Mouse (Mus musculus): ENCODE measurements around the gene Smad5. TPM values are rescaled to one million over a fixed set of nuclear protein-coding genes. Genes with fewer than 3 reads are reported as not detected.

The Smad5 gene
- 41.7 and 44.3 TPM in 2 replicates for polyA plus RNA-seq (2016; fragmentation: Nextera tagmentation; extraction: Ambion mirVana)

DNA sequence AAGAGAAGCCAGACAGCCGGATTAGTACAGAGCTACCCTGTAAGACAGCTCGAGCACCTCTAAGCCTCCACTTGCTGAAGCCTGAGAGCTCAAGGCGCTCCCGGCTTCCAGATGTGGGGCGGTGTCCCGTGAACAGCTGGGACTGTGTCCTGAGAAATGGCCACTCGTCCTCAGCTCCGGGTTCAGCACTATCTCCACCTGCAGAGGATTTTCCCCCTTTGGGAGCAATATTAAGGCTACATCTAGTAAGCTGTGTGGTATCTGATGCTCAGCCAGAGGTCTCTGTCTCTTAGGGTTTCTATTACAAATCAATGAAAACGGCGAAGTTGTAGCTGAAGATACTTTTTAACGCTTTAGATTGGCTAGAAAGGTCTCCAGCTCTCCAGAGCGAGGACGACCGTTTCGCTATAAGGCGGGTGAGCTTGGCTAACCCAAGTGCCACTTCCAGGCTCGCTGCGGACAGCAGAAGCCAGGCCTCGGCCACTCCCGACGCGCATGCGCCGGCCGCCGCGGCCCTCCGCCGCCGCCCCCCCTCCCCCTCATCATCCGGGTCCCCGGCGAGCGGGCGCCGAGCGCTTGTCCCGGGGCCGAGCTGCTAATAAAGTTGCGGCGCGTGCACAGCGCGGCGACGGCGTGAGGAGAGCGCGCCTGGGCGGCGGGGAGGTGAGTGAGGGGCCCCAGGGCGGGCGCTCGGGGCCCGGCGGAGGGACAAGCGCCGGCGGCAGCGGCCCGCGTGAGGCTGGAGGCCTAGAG is at the start of gene Smad5:
TSS of gene Smad5 (plus strand) at position 542 of the 753 bp plus-strand sequence.
- peak; percentile 97 for DNase-seq (ENCODE audit: low spot score)
- Histone ChIP-seq H3K27me3 (replicated peaks; ENCODE audit: low read depth, poor library complexity, severe bottlenecking) (no peaks in the 10 kb centered on the region), H3K4me1 (peaks cover 59% of the 10 kb centered on the region), H3K4me3 (peak within 1 kb of the TSS; percentile 92), H3K27ac (replicated peaks) (peak within 1 kb of the TSS; percentile 99), H3K9me3 (0 out of 2 replicates have a peak, but pooled peaks cover 3% of the 10 kb centered on the region), H3K36me3 (replicated peaks) (peaks cover 20% of the 10 kb centered on the region)
- 3% methylated on average over 62 of the region's 62 CpGs for WGBS

DNA sequence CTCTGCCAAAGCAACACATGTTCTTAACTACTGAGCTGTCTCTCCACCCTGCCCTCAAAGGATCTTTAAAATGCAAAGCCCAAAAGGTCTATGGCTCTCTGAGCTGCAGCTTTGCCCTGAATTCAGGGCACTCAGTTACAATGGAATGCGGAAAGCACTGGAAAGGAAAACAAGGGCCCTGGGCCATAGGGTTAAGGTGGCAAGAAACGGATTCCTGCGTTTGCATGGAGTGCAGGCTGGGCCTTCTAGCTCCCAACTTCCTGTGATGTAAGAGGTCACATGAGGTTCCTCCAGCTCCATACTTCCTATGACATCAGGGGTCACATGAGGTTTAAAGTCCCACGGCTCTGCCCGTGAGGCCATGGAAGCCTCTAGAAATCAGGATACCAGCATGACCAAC is 48.6 kb upstream of the Smad5 start:
- WGBS: 74% methylated on average over 5 of the region's 5 CpGs
- Histone ChIP-seq H3K36me3 (replicated peaks) (no peaks in the 10 kb centered on the region), H3K9me3 (no peaks in the 10 kb centered on the region), H3K4me3 (no peak overlapping the region), H3K4me1 (peaks cover 56% of the 10 kb centered on the region), H3K27me3 (replicated peaks; ENCODE audit: low read depth, poor library complexity, severe bottlenecking) (no peaks in the 10 kb centered on the region), H3K27ac (replicated peaks) (peak overlapping the region; percentile 75)
- DNase-seq (ENCODE audit: low spot score): no peak

DNA sequence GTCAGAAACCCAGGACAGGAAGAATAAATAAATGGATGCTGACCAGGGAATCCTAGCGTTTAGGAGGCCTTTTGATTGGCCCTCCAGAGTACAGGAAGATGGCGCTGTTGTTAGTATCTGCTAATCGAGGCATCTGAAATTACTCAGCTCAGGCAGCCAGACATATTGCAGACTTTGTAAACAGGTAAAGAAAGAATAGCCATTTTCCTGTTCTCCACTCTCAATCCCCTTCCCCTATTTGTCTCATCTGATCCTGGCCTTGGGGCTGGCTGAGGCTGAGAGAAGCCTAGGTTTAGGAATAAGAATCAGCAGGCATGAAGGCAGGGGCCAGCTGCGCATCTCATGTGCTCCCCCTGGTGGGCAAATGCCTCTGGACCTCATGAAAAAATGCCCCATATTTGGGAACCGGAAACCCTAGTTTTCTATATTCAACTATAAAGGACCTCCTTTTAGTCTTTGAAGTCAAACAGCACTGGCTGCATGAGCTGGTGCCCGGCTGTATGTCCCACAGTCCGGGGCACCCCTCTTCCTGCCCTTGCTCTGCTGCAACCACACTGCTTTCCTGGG is 44.8 kb upstream of the Smad5 start:
- no peaks in the 10 kb centered on the region for H3K27me3 ChIP-seq (replicated peaks; ENCODE audit: low read depth, poor library complexity, severe bottlenecking)
- no peak overlapping the region for H3K4me3 ChIP-seq
- DNase-seq (ENCODE audit: low spot score): peak; percentile 84
- 40% methylated on average over 7 of the region's 7 CpGs for WGBS
- H3K36me3 ChIP-seq (replicated peaks): no peaks in the 10 kb centered on the region
- peaks cover 52% of the 10 kb centered on the region for H3K4me1 ChIP-seq
- H3K9me3 ChIP-seq: no peaks in the 10 kb centered on the region
- H3K27ac ChIP-seq (replicated peaks): peak overlapping the region; percentile 52

DNA sequence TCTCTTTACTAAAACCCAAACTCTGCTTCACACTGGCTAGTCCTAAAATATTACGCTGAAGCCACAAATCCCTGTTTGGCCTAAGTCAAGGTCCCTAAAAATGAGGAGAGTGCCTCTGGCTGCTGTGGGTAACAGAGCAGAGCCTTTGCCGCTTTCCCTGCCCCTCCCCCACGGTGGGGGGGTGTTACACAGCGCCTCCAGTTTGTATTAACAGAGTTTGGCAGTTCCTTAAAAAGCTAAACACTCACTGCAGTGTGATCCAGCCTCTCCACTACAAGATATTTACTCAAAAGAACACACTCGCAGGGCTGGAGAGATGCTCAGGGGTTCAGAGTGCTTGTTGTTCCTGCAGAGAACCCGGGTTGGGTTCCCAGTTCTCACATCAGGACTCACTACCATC is 43.9 kb upstream of the Smad5 start:
- 72% methylated on average over 6 of the region's 6 CpGs for WGBS
- H3K27me3 ChIP-seq (replicated peaks; ENCODE audit: low read depth, poor library complexity, severe bottlenecking): no peaks in the 10 kb centered on the region
- no peak overlapping the region for H3K27ac ChIP-seq (replicated peaks)
- H3K4me1 ChIP-seq: peaks cover 51% of the 10 kb centered on the region
- no peak overlapping the region for H3K4me3 ChIP-seq
- no peak for DNase-seq (ENCODE audit: low spot score)
- no peaks in the 10 kb centered on the region for H3K36me3 ChIP-seq (replicated peaks)
- H3K9me3 ChIP-seq: no peaks in the 10 kb centered on the region

DNA sequence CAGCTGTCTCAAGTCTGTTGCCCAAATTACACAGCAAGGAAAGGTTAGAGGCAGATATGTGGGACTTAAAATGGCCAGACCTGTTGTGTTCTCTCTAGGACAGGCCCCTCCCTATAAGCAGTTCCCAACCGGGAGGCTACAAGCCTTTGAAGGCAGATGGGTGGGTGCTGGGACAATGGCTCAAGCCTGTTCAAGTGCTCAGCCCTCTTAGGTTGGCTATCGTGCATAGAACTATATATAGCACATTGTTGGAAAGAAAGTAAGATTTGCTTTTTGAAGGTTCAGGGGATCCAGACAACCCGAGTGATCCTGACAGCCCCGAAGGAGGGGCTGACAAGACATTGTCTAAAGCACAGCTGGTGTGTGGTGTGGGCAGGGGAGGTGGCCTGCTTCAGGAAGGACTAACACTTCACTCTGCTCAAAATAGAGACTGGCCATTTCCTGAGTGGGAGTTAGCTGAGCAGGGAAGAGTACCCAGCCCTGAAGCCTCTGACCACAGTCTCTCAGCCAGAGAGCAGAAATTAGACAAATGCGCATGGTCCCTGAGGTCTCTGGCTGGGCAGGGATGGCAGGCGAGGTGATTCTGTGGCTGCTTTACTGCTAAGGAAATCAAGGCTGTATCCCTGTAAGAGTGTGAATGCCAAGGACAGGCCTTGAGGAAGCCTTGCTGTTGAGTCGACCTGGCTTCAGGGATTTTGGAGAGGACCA is 40.7 kb upstream of the Smad5 start:
- no peaks in the 10 kb centered on the region for H3K27me3 ChIP-seq (replicated peaks; ENCODE audit: low read depth, poor library complexity, severe bottlenecking)
- H3K4me3 ChIP-seq: no peak overlapping the region
- peak overlapping the region; percentile 52 for H3K27ac ChIP-seq (replicated peaks)
- peaks cover 45% of the 10 kb centered on the region for H3K4me1 ChIP-seq
- no peak for DNase-seq (ENCODE audit: low spot score)
- 74% methylated on average over 7 of the region's 7 CpGs for WGBS
- H3K36me3 ChIP-seq (replicated peaks): no peaks in the 10 kb centered on the region
- no peaks in the 10 kb centered on the region for H3K9me3 ChIP-seq

DNA sequence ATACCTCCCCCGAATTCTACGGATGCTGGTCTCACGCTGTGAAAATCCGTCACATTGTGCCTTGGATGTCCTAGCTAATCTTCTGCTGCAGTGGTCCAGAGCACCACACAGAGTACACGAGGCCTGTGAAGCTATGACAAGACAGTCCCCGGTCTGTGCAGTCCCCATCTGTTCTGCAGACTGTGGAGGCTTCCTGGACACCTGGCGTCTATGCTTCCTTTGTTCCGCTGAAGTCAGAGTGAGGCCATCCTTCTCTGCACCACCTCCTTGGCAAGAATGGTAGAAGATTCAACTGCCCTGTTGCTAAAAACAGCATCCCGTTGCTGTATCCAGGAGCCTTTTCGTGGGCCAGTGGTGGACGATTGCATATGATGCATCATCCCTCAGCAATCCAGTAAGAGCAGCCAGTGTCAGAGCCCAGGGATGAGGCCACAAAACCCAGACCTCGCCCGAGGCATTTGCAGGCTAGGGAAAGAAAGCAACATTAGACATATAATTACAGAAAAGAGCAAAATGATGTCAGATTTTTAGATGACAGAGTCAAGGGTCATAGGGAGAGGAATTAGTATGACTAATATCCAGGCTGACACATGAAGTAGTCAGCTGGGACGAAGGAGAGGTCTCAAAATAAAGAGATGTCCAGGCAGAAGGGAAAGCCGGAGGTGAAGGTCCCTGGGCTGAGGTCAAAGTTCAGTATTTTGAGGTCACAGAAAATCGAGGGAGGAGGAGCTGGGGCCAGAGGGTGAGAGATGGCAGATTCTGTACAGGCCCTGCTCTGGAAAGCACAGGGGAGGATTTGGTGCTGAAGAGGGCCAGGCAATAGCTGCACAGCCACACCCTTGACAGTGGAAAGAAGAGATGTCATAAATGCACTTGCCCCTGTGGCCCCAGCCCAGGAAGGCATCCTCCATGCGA is 38.3 kb upstream of the Smad5 start:
- H3K27ac ChIP-seq (replicated peaks): peak overlapping the region; percentile 66
- H3K9me3 ChIP-seq: no peaks in the 10 kb centered on the region
- no peaks in the 10 kb centered on the region for H3K36me3 ChIP-seq (replicated peaks)
- peaks cover 37% of the 10 kb centered on the region for H3K4me1 ChIP-seq
- WGBS: 59% methylated on average over 17 of the region's 17 CpGs
- H3K27me3 ChIP-seq (replicated peaks; ENCODE audit: low read depth, poor library complexity, severe bottlenecking): no peaks in the 10 kb centered on the region
- DNase-seq (ENCODE audit: low spot score): no peak
- no peak overlapping the region for H3K4me3 ChIP-seq

DNA sequence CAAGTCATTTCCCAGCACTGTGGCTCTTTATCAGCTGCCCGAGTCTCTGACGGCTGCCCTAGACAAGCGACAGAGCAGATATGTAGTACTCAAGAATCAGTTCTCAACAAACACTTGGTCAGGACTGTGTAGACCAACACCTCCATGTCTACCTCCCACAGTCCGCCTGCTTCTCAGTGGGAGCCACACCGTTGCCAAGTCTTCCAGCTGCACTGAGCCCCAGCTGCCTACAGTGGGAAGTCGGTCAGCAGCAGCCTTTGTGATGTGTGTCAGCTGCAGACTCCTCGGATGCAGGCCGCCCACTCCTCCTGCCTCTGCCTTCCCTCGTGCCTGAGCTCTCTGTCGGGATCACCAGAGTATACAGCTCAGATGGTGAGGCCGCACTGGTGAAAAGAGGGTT is 31.6 kb upstream of the Smad5 start:
- Histone ChIP-seq H3K4me3 (no peak overlapping the region), H3K27ac (replicated peaks) (no peak overlapping the region), H3K9me3 (no peaks in the 10 kb centered on the region), H3K36me3 (replicated peaks) (no peaks in the 10 kb centered on the region), H3K27me3 (replicated peaks; ENCODE audit: low read depth, poor library complexity, severe bottlenecking) (no peaks in the 10 kb centered on the region), H3K4me1 (peaks cover 25% of the 10 kb centered on the region)
- 75% methylated on average over 11 of the region's 11 CpGs for WGBS
- no peak for DNase-seq (ENCODE audit: low spot score)

DNA sequence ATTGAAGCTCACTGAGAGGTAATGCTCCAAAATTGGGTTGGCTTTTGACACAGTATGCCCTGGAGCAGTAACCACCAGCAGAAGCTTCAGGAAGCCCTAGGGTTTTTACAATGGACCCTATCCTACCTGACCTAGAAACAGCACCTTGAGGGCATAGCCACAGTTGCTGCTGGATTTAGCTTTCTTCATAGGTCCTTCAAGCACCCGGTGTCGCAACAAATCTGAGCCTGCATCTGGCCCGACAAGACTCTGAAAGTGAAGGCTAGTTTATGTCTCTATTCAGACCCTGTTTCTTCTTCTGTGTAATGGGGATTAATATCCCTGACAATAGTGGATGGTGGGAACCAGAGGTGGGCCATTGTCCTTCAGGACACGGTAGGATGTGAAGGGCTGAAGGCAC is 25.1 kb upstream of the Smad5 start:
- no peaks in the 10 kb centered on the region for H3K27me3 ChIP-seq (replicated peaks; ENCODE audit: low read depth, poor library complexity, severe bottlenecking)
- H3K36me3 ChIP-seq (replicated peaks): no peaks in the 10 kb centered on the region
- no peaks in the 10 kb centered on the region for H3K9me3 ChIP-seq
- H3K4me1 ChIP-seq: peaks cover 41% of the 10 kb centered on the region
- DNase-seq (ENCODE audit: low spot score): no peak
- WGBS: 83% methylated on average over 4 of the region's 4 CpGs
- peak overlapping the region; percentile 55; the same call in 1 of the 2 replicates for H3K27ac ChIP-seq (replicated peaks)
- H3K4me3 ChIP-seq: no peak overlapping the region

DNA sequence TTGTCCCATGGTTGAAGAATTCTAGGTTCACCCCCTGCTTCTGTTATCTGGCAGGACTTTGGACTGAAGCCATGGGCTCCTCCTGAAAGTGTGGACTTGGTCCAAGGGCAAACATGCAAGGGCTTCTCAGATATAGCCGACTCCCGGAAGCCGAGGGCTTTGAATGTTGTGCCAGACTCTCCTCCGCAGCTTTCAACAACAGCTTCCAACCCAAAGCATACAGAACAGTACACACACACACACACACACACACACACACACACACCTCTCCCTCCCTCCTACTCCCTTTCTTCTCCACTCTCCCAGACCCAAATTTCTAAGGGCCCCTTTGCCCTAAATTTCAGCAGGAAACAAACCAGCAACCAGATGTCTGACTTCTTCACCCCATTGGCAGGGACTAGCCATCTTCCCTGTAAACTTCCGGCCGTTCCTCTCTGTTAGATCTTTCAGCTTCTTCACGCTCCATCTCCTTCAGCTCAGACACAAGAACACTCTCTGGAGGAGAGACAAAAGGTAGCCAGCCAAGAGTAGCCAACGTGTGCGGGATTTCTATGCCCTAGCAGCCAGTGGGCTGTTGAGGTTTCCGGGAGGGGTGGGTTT is 24.5 kb upstream of the Smad5 start:
- Histone ChIP-seq H3K4me1 (peaks cover 41% of the 10 kb centered on the region), H3K27ac (replicated peaks) (peak overlapping the region; percentile 55), H3K27me3 (replicated peaks; ENCODE audit: low read depth, poor library complexity, severe bottlenecking) (no peaks in the 10 kb centered on the region), H3K4me3 (0 out of 2 replicates have a peak overlapping the region, but pooled peaks have one; percentile 13), H3K9me3 (no peaks in the 10 kb centered on the region), H3K36me3 (replicated peaks) (no peaks in the 10 kb centered on the region)
- DNase-seq (ENCODE audit: low spot score): no peak
- WGBS: 57% methylated on average over 10 of the region's 10 CpGs

DNA sequence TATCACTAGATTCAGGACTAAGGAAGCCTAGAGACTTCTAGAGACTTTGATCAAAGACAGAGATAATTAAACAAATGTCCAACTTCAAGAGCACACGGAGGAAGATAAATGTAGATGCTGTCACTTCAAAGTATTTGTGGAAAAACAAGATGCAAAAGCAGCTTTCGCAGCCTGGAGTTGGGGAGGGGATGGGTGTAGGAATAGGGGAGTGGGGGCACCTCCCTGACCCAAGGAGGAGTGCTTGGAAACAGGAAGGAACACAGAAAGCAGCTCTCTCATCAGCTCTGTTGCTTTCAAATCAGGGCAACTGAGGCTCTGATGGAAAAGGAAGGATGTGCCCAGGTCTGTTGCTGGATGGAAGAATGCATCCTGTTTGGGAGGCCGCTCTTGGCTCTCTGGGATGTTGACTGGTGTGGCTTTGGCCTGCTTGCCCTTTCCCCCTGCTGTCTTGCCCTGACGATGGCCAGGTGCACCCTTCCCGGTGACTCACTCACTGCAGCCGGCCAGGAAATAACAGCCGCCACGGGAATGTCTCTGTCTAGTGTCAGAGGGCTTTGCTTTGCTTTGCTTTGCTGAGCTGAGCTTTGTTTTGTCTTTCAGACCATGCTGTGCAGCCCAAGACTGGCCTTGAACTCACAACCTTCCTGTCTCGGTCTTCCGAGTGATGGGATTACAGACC is 23.8 kb upstream of the Smad5 start:
- Histone ChIP-seq H3K4me3 (0 out of 2 replicates have a peak overlapping the region, but pooled peaks have one; percentile 13), H3K27me3 (replicated peaks; ENCODE audit: low read depth, poor library complexity, severe bottlenecking) (no peaks in the 10 kb centered on the region), H3K36me3 (replicated peaks) (no peaks in the 10 kb centered on the region), H3K27ac (replicated peaks) (peak overlapping the region; percentile 55; the same call in 1 of the 2 replicates), H3K4me1 (peaks cover 38% of the 10 kb centered on the region), H3K9me3 (no peaks in the 10 kb centered on the region)
- 63% methylated on average over 10 of the region's 10 CpGs for WGBS
- peak; percentile 59 for DNase-seq (ENCODE audit: low spot score)

DNA sequence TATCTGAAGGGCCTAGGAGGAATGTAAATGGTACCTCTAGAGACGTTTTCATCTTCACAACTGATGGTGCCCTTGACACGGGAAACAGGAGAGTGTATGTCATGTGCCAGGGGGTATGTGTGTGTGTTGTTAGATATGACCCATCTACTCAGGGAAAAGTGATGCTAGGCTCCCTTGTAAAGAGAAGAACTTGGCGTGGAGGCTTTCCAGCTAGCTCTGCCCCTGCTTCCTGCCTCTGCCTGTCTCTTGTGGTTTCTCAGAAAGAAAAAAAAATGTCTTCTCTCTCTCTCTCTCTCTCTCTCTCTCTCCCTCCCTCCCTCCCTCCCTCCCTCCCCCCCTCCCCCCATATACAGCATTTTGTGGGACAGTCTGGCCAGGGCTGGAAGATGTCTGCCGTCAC is 20.9 kb upstream of the Smad5 start:
- 78% methylated on average over 4 of the region's 4 CpGs for WGBS
- DNase-seq (ENCODE audit: low spot score): no peak
- Histone ChIP-seq H3K36me3 (replicated peaks) (no peaks in the 10 kb centered on the region), H3K4me3 (no peak overlapping the region), H3K27ac (replicated peaks) (no peak overlapping the region), H3K27me3 (replicated peaks; ENCODE audit: low read depth, poor library complexity, severe bottlenecking) (no peaks in the 10 kb centered on the region), H3K4me1 (peaks cover 31% of the 10 kb centered on the region), H3K9me3 (no peaks in the 10 kb centered on the region)
